Mouse (Mus musculus): ENCODE measurements around the gene Usmg5.

DNA sequence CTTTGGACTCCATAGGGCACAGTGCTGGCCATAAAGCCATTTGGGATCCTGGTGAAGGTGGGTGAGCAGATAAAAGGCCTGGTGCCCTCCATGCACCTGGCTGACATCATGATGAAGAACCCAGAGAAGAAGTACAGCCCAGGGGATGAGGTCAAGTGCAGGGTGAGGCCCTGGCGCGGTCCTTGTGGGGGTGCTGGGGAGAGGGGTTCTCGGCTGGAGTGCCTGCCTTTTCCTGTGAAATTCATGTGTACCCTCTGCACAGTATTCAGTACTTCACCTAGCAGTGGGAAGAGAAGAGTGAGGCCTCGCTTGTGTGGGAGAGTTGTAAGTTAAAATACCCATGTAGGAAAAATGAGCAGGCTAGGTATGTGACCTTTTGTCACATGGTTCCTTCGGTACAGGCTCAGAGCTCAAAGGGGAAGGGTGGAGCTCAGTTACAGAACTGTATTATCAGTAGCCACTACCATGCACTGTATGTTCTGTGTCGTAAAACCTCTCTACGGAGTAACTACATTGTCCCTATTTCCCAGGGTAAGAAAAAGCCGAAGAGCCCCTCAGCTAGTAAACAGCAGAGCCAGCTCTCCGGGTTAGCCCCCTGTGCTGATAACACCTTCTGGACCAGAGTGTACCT lies 14.3 kb upstream of the Usmg5 start:
- TF ChIP-seq CTCF (IDR thresholded peaks at IDR 0.05; ENCODE audit: low read depth, low read length) (no peak), POLR2A (IDR thresholded peaks at IDR 0.05; ENCODE audit: borderline replicate concordance, low read depth, low read length) (no peak)
